Mouse (Mus musculus) kidney, adult 18-20 months (tissue): ENCODE measurements around the gene 4930550C14Rik.
A peak's percentile ranks its signal among the peaks of the same experiment; 100 is the strongest.

Source experiments
- DNase-seq: peaks from one replicate; pipeline ENCODE4 v3.0.0; 2021

The 4930550C14Rik gene

DNA sequence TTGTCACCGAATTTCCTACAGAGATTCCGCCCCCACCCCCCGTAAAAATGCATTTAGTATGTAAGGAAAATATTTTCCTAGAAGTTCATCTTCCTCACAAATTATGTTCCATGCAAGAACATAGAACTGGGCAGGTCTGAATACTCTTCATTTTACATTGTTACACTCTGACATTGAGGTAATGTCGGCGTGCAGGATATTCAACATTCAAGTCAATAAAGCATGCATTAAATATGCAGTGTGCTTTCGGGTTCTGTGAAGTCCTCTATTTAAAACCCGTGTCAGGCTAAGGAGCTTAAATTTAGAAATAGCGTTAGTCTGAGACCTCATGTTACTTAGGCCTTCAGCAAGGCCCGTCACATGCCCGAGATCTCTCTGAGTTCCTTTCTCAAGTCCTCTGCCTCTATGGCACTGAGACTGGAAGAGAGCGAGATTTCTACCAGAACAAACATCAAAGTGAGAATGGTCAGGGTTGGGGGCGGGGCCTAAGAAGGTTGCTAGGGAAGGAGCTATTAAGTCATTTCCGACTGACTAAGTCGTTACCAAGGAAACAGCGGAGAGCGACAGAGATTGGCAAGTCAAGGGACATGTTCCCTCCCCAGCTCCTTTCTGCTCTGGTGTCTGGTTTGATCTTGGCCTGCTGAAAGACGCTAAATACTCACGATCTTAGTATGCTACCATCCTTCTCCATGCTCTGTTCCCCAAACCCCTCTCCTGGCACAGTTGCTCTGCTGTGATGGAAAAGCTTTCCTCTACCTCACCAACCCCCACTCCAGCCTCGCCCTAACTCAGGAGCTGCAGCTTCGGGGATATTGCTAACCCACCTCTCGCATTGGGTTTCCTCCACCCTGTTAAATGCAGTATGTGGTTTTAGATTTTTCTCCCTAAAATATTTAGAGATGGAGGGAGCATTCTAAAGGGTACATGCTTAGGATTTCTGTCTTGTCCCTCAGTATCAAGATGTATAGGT is 2.9 kb downstream of the 4930550C14Rik start:
- DNase-seq: peak; percentile 67

DNA sequence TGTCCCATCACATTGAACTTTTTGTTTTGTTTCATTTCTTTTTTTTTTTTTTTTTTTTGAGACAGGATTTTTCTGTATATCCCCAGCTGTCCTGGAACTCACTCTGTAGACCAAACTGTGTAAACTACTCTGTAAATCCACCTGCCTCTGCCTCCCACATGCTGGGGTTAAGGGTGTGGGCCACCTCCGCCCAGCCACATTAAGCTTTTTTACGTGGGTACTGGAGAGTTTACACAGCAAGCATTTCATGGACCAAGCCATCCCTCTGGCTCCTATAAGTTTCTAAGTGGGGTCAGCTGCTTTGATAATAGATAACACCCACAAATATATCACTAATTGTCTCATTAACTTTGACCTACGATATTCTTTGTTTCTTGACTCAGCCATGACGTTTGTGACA is 6.4 kb downstream of the 4930550C14Rik start:
- no peak for DNase-seq

DNA sequence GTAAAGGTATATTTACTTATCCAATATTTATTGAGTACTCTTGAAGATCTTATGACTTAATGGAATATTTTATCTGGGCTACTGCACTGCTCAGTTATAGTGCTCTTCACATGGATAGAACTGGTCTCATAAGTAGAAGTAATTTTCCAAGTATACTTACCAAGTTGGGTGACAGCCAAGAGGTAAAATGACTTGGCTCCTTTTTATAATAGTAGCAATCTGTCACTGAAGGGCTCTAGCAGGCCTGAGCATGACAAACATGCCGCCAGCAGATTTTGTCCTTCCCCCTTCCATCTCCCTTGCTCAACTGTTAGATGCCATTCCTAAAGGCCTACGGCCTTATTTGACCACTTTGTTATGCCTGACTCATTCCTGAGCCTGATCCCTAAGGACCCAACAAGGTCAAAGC is 6.8 kb downstream of the 4930550C14Rik start:
- no peak for DNase-seq

DNA sequence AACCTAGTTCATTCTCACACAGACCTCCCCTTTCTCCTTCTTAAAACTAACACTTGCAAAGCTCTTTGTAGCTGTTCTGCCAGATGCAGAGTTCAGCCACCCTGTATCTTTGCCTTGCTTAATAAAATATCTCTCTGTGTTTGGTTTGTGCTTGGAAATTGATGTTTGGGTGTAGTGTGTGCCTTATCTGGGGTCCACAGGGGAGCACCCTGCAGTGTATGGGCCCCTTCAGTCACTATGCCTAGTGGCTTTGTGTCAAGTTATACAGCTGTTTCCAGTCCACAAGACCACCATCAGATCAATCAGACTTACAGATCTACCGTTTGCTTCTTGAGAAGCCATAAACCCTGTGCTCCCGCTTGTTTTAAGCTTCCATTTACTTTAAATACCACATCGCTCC is 7.3 kb downstream of the 4930550C14Rik start:
- no peak for DNase-seq

DNA sequence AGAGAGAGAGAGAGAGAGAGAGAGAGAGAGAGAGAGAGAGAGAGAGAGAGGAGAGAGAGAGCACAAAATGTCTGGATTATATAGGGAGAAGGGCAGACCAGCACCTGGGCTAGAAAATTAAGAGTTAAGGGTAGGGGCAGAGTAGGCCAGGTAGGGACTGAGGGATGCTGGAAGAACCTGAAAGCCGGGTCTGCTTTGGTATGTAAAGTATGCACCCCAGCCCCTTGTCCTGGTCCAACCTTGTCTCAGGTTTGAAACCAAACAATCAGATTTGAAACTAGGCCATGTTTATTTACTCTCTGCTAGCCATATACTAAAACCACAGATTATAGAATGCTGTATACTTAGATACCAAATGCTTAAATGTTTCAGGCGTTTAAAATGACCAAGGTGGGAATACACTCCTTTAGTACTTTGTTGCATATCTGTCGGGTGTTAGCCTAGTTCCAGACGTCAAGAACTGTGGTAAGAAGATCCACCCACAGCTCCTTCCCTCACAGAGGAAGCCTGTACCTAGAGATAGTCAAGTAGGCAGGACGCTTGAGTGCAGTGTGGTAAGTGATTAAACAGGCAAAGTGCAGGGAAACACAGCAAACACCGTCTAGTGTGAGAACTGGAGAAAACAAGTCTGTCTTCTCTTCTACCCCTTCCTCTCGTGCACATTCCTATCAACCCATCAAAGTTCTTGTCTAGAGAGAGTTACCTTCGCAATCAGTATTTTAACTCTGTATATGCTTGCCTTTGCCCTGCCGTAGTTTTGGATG is 20.2 kb downstream of the 4930550C14Rik start:
- DNase-seq: no peak

DNA sequence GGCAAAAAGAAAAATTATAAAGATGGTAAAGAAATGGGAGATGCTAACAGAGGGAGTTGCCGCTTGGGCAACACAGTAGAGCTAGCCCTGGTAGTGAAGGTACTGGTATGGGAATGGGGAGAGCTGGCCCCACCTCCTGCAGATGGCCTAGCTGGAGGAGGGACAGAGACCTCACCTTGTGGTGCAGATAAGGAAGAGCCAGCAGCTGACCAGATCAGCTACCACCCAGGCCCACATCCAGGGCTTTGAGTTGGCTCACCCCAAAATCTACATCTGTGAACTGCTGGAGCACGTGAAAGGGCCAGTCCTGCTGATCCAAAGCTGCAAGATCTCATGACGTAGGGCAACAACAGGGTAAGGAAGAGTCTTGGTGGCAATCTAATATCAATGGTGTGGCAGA is 24.6 kb downstream of the 4930550C14Rik start:
- DNase-seq: no peak

DNA sequence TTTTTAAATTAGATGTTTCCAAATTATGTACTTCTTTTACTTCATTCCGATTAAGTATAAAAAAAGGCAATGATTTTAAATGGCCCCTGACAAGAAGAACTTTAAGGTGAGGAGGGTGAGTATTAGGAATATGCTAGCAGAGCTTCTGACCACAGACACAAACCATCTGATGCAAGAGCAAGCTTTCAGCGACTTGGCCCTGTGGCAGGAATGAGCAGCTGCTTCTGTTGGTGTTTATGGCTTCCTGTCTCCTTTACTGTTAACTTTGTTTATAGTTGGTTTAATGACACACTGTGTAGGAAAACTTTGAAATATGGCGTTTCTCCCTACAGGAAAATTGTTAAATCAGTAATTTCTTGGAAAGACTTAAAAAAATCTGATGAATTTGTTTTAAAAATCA is 25.5 kb downstream of the 4930550C14Rik start:
- DNase-seq: no peak

DNA sequence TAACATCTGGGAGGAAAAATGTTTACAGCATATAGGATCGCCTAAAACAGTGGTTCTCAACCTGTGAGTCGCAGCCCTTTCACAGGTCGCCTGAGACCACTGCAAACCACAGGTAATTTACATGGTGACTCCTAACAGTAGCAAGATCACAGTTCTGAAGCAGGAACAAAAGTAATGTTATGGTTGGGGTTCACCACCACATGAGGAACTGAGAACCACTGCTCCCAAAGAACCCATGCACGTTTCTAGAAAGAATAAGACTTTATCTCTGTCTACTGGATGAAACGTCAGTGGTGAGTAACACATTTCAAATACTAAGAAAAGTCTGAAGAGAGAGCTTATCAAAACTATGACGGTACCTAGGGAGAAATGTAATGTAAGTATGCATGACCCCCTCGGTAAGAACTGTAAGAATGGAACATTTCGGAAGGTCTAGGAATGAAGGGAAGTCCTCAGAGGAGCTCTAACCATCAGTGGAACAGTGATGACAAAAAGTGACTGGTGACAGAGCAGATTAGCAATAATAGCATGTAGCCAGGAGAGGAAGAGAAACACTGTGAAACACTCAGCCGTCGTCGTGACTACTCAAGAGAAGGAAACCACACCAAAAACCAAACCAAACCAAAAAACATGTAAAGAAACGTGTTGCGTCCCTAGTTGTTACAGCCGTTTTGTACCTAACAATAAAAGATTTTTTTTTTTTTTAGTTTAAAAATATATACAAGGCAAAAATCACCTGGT is 33.9 kb downstream of the 4930550C14Rik start:
- DNase-seq: no peak

DNA sequence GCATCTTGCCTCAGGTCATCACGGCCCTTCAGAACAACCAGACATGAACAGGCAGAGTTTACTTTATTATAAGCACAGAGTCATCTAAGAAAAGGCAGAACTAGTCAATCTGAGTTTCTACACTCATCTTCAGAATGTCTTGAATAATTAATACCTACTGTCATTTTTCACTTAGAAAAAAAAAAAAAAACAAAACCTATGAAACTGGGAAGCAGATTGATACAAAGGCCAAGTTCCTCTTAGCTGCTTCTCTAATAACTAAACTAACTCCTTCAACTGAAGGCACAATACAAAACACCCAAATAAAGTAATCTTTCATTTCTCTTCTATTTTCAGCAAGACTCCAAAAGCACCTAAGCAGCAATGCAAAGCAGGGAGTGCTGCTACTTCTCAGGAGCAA is 48.5 kb downstream of the 4930550C14Rik start:
- no peak for DNase-seq

DNA sequence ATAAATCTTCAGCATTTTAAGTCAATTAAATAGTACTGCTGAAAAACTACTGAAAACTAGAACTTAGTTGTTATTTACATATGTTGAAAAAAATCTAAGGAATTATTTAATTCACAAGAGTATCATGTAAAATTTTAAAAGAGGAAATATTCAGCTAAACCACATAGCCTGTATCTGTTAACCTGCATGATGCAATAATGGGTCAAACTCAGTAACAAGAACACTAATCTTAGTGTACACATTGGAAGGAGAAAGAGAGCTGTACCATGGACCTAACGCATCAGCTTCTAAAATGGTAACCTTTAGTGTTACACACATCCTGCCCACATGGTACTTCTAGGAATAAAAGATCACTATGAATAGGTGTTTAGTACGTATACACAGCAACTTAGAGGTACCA is 49.9 kb downstream of the 4930550C14Rik start:
- DNase-seq: no peak

DNA sequence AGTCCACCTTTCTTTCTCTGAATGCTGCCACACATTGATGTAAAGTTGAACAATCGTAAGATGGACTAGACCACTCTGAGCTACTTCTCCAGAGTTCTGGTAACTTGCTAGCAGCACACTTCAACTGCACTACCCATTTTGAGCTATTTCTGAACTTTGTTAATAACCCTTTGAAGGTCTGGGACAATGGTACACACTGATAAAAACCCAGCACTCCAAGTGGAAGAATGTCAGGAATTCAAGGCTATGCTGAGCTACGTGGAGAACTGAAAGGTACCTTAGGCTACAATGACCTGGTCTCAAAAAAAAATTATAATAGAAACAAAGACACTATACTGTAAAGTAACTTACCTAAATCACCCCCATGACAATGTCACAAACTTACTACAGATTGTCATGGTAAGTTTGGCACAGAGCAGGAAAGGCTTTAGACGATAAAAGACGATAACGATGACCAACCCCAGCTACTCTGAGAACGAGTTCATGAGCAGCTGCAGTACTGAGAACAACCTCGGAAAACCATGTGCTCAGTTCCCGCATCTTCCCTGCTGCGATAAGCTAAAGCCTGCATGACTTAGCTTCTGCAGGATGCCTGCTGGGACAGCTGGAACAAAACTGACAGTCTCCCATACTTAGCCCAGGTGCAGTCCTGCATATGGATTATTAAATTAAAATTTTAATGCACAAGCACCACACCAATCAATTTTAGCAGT is 70.8 kb downstream of the 4930550C14Rik start:
- no peak for DNase-seq
